Mouse (Mus musculus): Measurements from ENCODE around the gene H2al1a.
"Not testable (repeated sequence)": the region's sequence is repeated elsewhere in the genome, so short reads cannot be mapped to it uniquely, and the experiment has no call there.

The H2al1a gene

DNA sequence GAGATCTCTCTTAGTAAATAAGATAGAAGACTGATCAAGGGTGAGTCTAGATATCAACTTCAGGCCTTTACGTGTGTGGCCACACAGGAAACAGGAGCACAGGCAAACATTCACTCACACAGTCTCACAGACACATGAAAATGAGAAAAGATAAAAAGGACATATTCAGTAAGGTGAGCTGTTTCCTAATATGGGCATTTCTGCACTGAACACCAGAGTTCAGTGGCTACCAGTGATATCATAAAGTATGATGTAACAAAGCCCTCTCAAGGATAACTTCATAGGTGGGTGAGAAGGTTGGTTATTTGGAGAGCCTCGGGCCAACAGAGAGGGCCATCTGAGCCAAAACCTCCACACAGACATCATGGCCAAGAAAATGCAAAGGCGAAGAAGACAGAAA is at the start of gene H2al1a:
Gene H2al1a, plus strand, starts transcription at position 301 of the 400 bp plus-strand sequence.
- not testable (repeated sequence) for DNase-seq

DNA sequence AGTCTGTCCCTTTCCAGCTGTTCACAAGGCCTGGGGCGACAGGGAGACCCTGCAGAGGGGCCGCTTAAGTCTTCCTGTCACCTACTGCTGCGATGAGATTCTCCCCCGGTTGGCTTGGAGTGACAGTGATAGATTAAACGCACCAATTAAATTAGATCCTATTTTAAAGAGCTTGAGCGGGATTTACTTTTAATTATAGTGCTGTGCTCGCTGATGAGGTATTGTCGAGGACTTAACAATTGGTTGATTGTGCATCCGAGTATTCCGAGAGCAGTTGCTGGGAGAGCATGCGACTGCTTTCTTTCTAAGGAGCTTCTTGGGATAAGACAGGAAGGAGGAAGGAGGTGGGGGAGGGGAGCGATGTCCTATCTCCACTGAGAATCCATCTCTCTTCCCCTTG is 48.9 kb upstream of the H2al1a start:
- peak in 1 of 2 experiments; percentile 19 for DNase-seq

DNA sequence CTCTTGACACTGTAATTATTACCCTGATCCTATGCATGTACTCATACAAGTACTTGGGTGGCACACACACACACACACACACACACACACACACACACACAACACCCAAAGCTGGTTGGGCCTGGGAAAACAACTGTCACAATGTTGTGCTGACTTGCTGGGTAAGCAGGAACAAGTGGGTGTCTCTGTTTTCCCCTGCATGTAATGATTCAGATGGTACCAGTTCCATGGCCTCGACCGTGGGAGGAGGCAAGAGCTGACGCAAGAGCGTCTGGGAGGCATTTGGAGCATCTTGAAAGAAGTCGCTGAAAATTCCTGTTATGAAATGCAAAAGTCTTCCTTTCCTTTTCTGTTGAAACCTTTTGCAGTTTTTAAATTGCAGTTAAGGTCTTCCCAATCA is 45.0 kb upstream of the H2al1a start:
- DNase-seq: peak in 1 of 2 experiments; percentile 42

DNA sequence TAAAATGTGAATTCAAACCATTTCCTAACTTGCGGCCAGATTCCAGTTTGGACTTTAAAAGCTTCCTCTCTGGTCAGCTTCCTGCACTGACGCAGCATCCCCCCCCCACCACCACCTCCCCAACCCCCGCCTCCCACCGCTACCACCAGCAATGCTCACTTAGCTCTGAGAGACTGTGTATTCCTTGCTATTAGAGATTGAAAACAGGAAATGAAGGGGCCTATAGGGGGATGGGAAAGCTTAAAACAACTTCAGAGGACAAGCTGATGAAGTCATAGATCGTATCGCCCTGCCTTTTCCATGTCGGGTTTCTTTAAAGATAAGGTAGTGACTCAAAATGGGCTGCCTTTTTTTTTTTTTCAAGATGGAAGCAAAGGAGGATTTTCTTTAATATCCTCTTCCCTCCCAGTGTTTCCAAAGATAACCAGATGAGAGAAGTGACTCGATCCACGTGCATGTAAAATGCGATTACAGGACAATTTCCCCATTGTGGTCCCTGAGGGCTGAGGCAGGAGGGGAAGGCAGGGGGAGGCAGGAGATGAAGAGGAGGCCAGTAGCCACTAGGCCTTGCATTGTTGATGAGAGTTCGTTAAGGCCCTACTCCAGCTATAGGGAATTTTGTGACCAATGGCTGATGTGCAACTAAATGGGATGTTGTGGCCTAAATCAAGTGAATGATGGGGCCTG is 44.4 kb upstream of the H2al1a start:
- DNase-seq: peak in 1 of 2 experiments; percentile 12

DNA sequence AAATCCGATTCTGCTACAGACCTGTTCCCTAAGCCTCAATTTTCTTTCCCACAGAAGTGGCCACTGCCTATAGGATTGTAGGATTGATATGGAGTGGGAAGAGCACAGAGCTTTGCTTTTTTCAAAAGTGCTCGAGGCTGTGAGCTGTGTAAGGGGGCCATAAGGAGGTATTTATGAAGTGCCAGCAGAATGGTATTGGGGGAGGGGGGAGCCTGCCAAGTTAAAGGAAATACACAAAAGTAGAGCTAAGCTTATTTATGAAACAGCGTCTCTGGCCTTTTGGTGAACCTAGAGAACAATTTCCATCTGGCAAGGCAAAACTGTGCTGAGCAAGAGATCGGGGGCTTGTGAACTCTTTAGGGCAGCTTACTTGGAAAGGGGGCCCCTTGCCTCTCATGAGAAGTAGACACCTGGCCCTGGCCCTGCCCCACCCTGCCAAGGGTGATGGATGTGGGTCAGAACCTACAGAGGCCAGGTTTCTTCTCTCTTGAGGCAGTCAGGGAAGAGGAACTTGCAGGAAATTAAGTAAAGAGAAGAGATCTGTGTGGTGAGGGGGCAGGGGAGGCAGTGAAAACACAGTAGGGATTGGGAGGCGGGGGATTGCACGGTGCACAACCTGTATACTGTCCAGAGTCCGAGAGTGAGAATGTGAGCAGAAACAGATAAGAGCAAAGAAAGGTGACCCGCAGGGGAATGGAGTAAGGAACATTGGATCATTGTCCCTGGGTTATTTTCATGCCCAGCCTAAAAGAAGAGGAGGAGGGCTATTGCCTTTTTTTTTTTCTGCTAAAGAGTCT is 43.3 kb upstream of the H2al1a start:
- no peak for DNase-seq

DNA sequence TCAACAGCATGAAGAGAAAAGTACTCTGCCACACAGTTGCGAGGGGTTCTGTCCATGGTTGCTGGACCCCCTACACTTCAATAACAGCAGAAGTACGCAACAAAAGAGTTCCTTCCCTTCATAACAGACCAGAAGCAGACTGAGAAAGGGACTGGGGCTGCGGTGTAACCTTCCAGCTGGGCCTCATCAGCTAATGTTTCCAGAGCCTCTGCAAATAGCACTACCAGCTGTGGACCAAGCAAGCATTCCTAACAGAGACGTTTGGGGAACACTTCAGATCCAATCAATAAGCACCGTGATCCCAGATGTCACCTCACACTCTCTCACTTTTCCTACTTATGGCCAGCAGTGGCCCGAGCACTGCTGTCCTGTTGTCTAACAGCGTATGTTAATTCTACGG is 34.1 kb upstream of the H2al1a start:
- DNase-seq: no peak

DNA sequence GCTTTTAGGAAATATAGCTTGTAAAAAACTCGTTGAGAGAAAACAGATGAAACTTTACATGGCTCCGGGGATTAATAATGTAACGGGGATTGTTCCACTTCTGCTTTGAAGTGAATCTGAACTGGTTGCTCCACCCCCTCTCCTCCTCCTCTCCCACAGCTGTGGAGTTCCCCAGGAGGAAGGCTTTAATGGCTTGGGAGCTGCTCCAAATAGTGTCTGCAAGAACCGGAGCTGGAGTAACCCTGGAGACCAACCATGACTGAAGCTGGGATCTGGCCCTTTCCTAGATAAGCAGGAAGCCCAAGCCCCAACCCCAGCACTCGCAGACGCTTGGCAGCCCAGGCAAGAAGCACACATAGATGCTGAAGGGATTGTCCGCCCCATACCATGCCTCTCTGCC is 31.3 kb upstream of the H2al1a start:
- DNase-seq: peak; percentile 35 to 46

DNA sequence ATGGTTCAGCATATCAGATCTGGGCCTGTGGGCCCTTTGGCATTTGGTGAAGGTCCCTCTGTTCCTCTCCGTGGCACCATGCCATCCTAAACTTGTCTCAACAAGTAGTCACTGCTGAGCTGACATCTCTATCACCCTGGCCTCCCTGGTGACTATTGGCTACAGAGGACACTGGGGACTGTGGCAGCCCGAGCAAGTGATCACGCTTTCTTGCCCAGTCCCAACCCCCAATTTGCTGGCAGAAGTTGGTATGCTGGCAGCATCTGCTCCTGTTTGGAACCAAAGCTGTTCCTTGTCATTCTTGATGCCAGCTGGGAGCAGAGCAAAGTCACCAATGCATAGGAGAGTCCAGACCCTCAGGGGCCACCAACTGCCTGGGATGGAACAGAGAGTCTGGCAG is 30.0 kb upstream of the H2al1a start:
- DNase-seq: no peak

DNA sequence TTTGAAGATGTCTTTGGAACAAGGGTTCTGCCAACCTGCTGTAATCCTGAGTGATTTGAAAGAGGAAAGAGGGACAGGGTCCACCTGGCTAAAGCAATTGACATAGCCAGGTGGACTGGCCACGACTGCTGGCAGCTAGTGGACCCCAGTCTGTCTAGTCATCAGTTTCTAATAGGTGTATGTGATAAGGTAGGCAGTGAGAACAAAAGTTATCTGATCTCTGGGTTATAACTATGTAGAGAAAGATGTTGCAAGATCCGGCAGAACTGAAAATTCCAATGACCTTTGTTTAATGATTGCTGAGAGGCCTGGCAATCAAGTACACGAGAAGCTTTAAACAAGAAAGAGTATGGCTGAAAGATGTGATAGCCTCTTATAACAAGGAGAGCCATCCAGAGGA is 25.9 kb upstream of the H2al1a start:
- DNase-seq: no peak

DNA sequence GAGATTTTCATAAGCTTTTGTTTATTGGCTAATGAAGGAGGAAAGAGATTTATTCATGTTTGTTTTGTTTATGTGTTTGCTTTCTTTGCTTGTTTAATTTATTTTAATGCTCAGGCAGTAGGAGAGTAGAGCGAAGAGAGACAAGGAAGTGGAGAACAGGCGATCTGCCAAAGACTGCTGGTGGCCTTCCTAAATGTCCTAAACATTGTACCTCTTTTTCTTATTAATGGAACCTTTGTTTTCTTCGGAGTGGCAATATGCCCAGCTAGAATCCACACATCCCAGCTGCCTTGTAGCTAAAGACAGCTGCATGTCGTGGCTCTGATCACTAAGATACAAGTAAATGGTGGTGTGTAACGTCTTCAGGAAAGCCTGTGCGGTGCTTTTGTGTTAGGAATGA is 22.0 kb upstream of the H2al1a start:
- DNase-seq: no peak

DNA sequence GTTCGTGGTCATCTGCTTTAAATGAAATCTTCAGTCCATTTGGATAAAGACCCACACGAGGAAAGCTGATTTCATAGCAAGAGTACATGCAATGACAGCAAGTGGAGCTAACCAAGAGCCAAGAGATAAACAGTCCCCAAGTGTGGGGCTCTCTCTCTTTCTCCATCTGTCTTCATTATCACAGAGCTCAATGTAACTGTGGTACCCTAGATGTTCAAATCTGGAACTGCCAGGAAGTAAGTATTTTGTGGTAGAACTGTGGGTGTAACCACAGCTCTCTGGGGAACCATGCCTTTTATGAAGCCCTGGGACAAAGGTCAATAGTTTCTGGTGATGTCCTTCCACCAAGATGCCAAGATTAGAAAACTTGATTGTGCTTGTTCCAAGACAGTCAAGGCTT is 18.3 kb upstream of the H2al1a start:
- DNase-seq: no peak

DNA sequence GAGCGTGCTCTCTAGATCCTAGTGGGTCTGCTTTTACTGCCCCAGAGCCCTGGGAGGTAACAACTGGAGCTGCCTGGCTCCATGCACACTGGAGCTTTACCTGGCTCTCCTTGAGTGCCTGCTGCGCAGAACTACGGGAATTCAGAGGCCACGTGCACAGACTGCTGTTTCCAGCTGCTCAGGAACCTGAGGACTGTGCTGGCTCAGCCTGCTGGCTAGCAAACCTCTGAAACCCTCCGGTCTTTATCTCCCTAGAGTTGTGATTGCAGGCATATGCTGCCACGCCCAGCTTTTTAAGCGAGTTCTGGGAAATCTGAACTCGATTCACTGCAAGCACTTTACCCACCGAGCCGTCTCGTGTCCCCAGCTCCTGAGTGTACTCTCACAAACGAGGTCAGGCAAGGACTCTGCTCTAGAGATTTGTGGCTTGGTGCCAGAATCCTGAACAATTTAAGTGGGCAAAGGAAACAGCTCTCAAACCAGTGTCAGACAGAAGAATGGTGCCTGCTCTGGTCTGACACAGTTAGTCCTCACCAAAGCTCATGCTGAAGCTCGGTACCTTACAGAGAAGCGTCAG is 10.7 kb upstream of the H2al1a start:
- peak; percentile 14 to 42 for DNase-seq

DNA sequence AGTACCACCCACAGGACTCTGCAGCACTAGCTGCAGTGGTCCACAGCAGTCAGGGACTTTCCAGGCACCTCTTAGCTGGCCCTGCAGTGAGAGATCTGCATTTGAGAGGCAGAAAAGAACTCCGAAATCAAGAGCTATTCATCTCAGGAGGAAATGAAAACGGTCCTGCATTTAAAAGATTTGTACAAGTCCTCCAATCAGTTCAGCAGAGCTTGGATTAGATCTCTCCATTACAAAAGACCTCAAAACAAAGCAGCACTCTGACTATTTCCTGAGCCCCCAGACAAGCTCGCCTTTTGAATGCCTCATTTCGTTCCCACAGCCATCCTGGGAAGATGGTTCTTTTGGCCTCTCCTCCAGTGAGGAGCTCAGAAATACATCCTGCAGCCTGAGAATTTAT is 9.8 kb upstream of the H2al1a start:
- no peak for DNase-seq

DNA sequence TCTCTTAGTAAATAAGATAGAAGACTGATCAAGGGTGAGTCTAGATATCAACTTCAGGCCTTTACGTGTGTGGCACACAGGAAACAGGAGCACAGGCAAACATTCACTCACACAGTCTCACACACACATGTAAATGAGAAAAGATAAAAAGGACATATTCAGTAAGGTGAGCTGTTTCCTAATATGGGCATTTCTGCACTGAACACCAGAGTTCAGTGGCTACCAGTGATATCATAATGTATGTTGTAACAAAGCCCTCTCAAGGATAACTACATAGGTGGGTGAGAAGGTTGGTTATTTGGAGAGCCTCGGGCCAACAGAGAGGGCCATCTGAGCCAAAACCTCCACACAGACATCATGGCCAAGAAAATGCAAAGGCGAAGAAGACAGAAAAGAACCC is 3.1 kb downstream of the H2al1a start, which contains the start of gene H2al1b:
Gene H2al1b, plus strand, starts transcription at position 301 of the 400 bp plus-strand sequence.
- not testable (repeated sequence) for DNase-seq

DNA sequence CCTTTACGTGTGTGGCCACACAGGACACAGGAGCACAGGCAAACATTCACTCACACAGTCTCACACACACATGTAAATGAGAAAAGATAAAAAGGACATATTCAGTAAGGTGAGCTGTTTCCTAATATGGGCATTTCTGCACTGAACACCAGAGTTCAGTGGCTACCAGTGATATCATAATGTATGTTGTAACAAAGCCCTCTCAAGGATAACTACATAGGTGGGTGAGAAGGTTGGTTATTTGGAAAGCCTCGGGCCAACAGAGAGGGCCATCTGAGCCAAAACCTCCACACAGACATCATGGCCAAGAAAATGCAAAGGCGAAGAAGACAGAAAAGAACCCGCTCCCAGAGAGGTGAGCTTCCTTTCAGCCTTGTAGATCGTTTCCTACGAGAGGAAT is 6.3 kb downstream of the H2al1a start, which contains the start of gene H2al1c:
Gene H2al1c, plus strand, starts transcription at position 301 of the 400 bp plus-strand sequence.
- DNase-seq: not testable (repeated sequence)

DNA sequence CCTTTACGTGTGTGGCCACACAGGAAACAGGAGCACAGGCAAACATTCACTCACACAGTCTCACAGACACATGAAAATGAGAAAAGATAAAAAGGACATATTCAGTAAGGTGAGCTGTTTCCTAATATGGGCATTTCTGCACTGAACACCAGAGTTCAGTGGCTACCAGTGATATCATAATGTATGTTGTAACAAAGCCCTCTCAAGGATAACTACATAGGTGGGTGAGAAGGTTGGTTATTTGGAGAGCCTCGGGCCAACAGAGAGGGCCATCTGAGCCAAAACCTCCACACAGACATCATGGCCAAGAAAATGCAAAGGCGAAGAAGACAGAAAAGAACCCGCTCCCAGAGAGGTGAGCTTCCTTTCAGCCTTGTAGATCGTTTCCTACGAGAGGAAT is 9.5 kb downstream of the H2al1a start, which contains the start of gene H2al1d:
Gene H2al1d, plus strand, starts transcription at position 301 of the 400 bp plus-strand sequence.
- not testable (repeated sequence) for DNase-seq

DNA sequence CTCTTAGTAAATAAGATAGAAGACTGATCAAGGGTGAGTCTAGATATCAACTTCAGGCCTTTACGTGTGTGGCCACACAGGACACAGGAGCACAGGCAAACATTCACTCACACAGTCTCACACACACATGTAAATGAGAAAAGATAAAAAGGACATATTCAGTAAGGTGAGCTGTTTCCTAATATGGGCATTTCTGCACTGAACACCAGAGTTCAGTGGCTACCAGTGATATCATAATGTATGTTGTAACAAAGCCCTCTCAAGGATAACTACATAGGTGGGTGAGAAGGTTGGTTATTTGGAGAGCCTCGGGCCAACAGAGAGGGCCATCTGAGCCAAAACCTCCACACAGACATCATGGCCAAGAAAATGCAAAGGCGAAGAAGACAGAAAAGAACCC is 12.6 kb downstream of the H2al1a start, which contains the start of gene H2al1e:
Gene H2al1e, plus strand, starts transcription at position 301 of the 400 bp plus-strand sequence.
- not testable (repeated sequence) for DNase-seq

DNA sequence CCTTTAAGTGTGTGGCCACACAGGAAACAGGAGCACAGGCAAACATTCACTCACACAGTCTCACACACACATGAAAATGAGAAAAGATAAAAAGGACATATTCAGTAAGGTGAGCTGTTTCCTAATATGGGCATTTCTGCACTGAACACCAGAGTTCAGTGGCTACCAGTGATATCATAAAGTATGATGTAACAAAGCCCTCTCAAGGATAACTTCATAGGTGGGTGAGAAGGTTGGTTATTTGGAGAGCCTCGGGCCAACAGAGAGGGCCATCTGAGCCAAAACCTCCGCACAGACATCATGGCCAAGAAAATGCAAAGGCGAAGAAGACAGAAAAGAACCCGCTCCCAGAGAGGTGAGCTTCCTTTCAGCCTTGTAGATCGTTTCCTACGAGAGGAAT is 15.8 kb downstream of the H2al1a start, which contains the start of gene H2al1f:
Gene H2al1f, plus strand, starts transcription at position 301 of the 400 bp plus-strand sequence.
- DNase-seq: not testable (repeated sequence)

DNA sequence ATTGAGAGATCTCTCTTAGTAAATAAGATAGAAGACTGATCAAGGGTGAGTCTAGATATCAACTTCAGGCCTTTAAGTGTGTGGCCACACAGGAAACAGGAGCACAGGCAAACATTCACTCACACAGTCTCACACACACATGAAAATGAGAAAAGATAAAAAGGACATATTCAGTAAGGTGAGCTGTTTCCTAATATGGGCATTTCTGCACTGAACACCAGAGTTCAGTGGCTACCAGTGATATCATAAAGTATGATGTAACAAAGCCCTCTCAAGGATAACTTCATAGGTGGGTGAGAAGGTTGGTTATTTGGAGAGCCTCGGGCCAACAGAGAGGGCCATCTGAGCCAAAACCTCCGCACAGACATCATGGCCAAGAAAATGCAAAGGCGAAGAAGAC is 18.9 kb downstream of the H2al1a start, which contains the start of gene H2al1g:
Gene H2al1g, plus strand, starts transcription at position 301 of the 400 bp plus-strand sequence.
- DNase-seq: not testable (repeated sequence)

DNA sequence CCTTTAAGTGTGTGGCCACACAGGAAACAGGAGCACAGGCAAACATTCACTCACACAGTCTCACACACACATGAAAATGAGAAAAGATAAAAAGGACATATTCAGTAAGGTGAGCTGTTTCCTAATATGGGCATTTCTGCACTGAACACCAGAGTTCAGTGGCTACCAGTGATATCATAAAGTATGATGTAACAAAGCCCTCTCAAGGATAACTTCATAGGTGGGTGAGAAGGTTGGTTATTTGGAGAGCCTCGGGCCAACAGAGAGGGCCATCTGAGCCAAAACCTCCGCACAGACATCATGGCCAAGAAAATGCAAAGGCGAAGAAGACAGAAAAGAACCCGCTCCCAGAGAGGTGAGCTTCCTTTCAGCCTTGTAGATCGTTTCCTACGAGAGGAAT is 22.1 kb downstream of the H2al1a start, which contains the start of gene H2al1h:
Gene H2al1h, plus strand, starts transcription at position 301 of the 400 bp plus-strand sequence.
- DNase-seq: not testable (repeated sequence)

DNA sequence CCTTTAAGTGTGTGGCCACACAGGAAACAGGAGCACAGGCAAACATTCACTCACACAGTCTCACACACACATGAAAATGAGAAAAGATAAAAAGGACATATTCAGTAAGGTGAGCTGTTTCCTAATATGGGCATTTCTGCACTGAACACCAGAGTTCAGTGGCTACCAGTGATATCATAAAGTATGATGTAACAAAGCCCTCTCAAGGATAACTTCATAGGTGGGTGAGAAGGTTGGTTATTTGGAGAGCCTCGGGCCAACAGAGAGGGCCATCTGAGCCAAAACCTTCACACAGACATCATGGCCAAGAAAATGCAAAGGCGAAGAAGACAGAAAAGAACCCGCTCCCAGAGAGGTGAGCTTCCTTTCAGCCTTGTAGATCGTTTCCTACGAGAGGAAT is 25.3 kb downstream of the H2al1a start, which contains the start of gene H2al1i:
Gene H2al1i, plus strand, starts transcription at position 301 of the 400 bp plus-strand sequence.
- not testable (repeated sequence) for DNase-seq

DNA sequence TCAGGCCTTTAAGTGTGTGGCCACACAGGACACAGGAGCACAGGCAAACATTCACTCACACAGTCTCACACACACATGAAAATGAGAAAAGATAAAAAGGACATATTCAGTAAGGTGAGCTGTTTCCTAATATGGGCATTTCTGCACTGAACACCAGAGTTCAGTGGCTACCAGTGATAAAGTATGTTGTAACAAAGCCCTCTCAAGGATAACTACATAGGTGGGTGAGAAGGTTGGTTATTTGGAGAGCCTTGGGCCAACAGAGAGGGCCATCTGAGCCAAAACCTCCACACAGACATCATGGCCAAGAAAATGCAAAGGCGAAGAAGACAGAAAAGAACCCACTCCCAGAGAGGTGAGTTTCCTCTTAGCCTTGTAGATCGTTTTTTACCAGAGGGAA is 28.5 kb downstream of the H2al1a start, which contains the start of gene H2al1j:
Gene H2al1j, plus strand, starts transcription at position 301 of the 400 bp plus-strand sequence.
- DNase-seq: not testable (repeated sequence)

DNA sequence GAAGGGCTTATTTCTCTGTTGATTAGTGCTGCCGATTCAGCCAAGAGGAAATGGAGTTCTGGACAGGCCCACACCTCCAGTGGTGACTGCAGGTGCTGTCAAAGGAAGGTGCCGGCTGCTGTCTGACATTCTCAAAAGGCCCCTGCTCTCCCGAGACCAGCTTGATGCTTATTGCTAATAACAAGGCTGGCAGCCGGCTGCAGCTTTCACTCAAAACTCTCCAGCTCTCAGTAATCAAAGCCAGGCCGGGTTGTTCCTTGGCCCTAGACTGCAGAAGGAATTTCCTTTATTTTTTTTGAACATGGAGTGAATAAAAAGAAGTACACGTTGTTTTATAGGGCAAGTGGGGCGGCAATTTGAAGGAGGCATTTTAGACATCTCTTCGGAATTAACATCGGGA is 46.7 kb downstream of the H2al1a start:
- no peak for DNase-seq
